Mouse (Mus musculus): Measurements from ENCODE around the gene Olfr204. TPM values are rescaled to one million over a fixed set of nuclear protein-coding genes. Genes with fewer than 3 reads are reported as not detected.
"Not testable (repeated sequence)": the region's sequence is repeated elsewhere in the genome, so short reads cannot be mapped to it uniquely, and the experiment has no call there.

Gene Olfr204
- not detected in 2 replicates for polyA plus RNA-seq (2015; fragmentation: Nextera tagmentation; extraction: Ambion mirVana)

GRCm38 (mm10) chr16:59318148-59318547 is at the start of gene Olfr204:
Olfr204 (minus strand) TSS chr16:59318248.
- H3K9me3 ChIP-seq (replicated peaks; ENCODE audit: control insufficient read depth, low read length, poor library complexity, severe bottlenecking) = no peaks in the 10 kb centered on the region
- H3K36me3 ChIP-seq (ENCODE audit: control insufficient read depth, insufficient read depth, low read length) = no peaks in the 10 kb centered on the region
- H3K4me2 ChIP-seq (ENCODE audit: low read length) = no peak within 1 kb of the TSS
- no peak within 1 kb of the TSS for H3K9ac ChIP-seq (ENCODE audit: low read depth, low read length)
- no peak for ATAC-seq
- H3K27me3 ChIP-seq (ENCODE audit: control insufficient read depth, insufficient read depth, low read depth, low read length) = no peaks in the 10 kb centered on the region
- no peaks in the 10 kb centered on the region for H3K4me1 ChIP-seq (ENCODE audit: control insufficient read depth, insufficient read depth, low read length)
- no peak within 1 kb of the TSS for H3K27ac ChIP-seq (ENCODE audit: low read length)
- H3K4me3 ChIP-seq (ENCODE audit: low read depth, low read length) = no peak within 1 kb of the TSS

GRCm38 (mm10) chr16:59363893-59364292 is 45.8 kb upstream of the Olfr204 start, which contains the start of gene Olfr209:
Olfr209 (minus strand) TSS chr16:59363993.
- 78% methylated on average over 2 of the region's 2 CpGs for WGBS
- no peak within 1 kb of the TSS for H3K4me3 ChIP-seq (ENCODE audit: low read depth, low read length)
- H3K27me3 ChIP-seq (ENCODE audit: control insufficient read depth, insufficient read depth, low read depth, low read length) = no peaks in the 10 kb centered on the region
- no peak within 1 kb of the TSS for H3K27ac ChIP-seq (ENCODE audit: low read length)
- no peaks in the 10 kb centered on the region for H3K4me1 ChIP-seq (ENCODE audit: control insufficient read depth, insufficient read depth, low read length)
- H3K9me3 ChIP-seq (replicated peaks; ENCODE audit: control insufficient read depth, low read length, poor library complexity, severe bottlenecking) = no peaks in the 10 kb centered on the region
- no peak within 1 kb of the TSS for H3K4me2 ChIP-seq (ENCODE audit: low read length)
- no peaks in the 10 kb centered on the region for H3K36me3 ChIP-seq (ENCODE audit: control insufficient read depth, insufficient read depth, low read length)
- no peak within 1 kb of the TSS for H3K9ac ChIP-seq (ENCODE audit: low read depth, low read length)
- ATAC-seq = no peak

- Histone ChIP-seq H3K27ac (ENCODE audit: low read length) (no peak within 1 kb of the TSS), H3K4me3 (ENCODE audit: low read depth, low read length) (no peak within 1 kb of the TSS), H3K9me3 (replicated peaks; ENCODE audit: control insufficient read depth, low read length, poor library complexity, severe bottlenecking) (no peaks in the 10 kb centered on the region), H3K4me1 (ENCODE audit: control insufficient read depth, insufficient read depth, low read length) (no peaks in the 10 kb centered on the region), H3K4me2 (ENCODE audit: low read length) (no peak within 1 kb of the TSS), H3K36me3 (ENCODE audit: control insufficient read depth, insufficient read depth, low read length) (no peaks in the 10 kb centered on the region), H3K9ac (ENCODE audit: low read depth, low read length) (no peak within 1 kb of the TSS), H3K27me3 (ENCODE audit: control insufficient read depth, insufficient read depth, low read depth, low read length) (no peaks in the 10 kb centered on the region)
- no peak for ATAC-seq
- 84% methylated on average over 1 of the region's 1 CpGs for WGBS
Measured at GRCm38 (mm10) chr16:59349146-59349545, 31.1 kb upstream of the Olfr204 start, which contains the start of gene Olfr206. Olfr206 (minus strand) TSS chr16:59349246.

GRCm38 (mm10) chr16:59331038-59331437 is 13.0 kb upstream of the Olfr204 start, which contains the start of gene Olfr205:
Olfr205 (minus strand) TSS chr16:59331138.
- Histone ChIP-seq H3K36me3 (ENCODE audit: control insufficient read depth, insufficient read depth, low read length) (no peaks in the 10 kb centered on the region), H3K9me3 (replicated peaks; ENCODE audit: control insufficient read depth, low read length, poor library complexity, severe bottlenecking) (no peaks in the 10 kb centered on the region), H3K4me3 (ENCODE audit: low read depth, low read length) (no peak within 1 kb of the TSS), H3K4me2 (ENCODE audit: low read length) (no peak within 1 kb of the TSS), H3K4me1 (ENCODE audit: control insufficient read depth, insufficient read depth, low read length) (no peaks in the 10 kb centered on the region), H3K27ac (ENCODE audit: low read length) (no peak within 1 kb of the TSS), H3K9ac (ENCODE audit: low read depth, low read length) (no peak within 1 kb of the TSS), H3K27me3 (ENCODE audit: control insufficient read depth, insufficient read depth, low read depth, low read length) (no peaks in the 10 kb centered on the region)
- no peak for ATAC-seq

- H3K27ac ChIP-seq (ENCODE audit: low read length); ATAC-seq; H3K4me2 ChIP-seq (ENCODE audit: low read length); H3K9me3 ChIP-seq (replicated peaks; ENCODE audit: control insufficient read depth, low read length, poor library complexity, severe bottlenecking); H3K4me3 ChIP-seq (ENCODE audit: low read depth, low read length); H3K4me1 ChIP-seq (ENCODE audit: control insufficient read depth, insufficient read depth, low read length); H3K36me3 ChIP-seq (ENCODE audit: control insufficient read depth, insufficient read depth, low read length); H3K27me3 ChIP-seq (ENCODE audit: control insufficient read depth, insufficient read depth, low read depth, low read length); H3K9ac ChIP-seq (ENCODE audit: low read depth, low read length): not testable (repeated sequence)
- 68% methylated on average over 1 of the region's 1 CpGs for WGBS
Measured at GRCm38 (mm10) chr16:59323262-59323661, 5.2 kb upstream of the Olfr204 start.

GRCm38 (mm10) chr16:59298581-59298980 is 19.5 kb downstream of the Olfr204 start, which contains the start of gene Olfr203:
Olfr203 (plus strand) TSS chr16:59298881.
- Histone ChIP-seq H3K4me2 (ENCODE audit: low read length) (no peak within 1 kb of the TSS), H3K4me3 (ENCODE audit: low read depth, low read length) (no peak within 1 kb of the TSS), H3K36me3 (ENCODE audit: control insufficient read depth, insufficient read depth, low read length) (no peaks in the 10 kb centered on the region), H3K4me1 (ENCODE audit: control insufficient read depth, insufficient read depth, low read length) (no peaks in the 10 kb centered on the region), H3K9me3 (replicated peaks; ENCODE audit: control insufficient read depth, low read length, poor library complexity, severe bottlenecking) (no peaks in the 10 kb centered on the region), H3K27ac (ENCODE audit: low read length) (no peak within 1 kb of the TSS), H3K27me3 (ENCODE audit: control insufficient read depth, insufficient read depth, low read depth, low read length) (no peaks in the 10 kb centered on the region), H3K9ac (ENCODE audit: low read depth, low read length) (no peak within 1 kb of the TSS)
- no peak for ATAC-seq
- 88% methylated on average over 2 of the region's 2 CpGs for WGBS

GRCm38 (mm10) chr16:59287576-59287975 is 30.5 kb downstream of the Olfr204 start:
- H3K4me1 ChIP-seq (ENCODE audit: control insufficient read depth, insufficient read depth, low read length); H3K4me2 ChIP-seq (ENCODE audit: low read length); H3K27me3 ChIP-seq (ENCODE audit: control insufficient read depth, insufficient read depth, low read depth, low read length); H3K9ac ChIP-seq (ENCODE audit: low read depth, low read length); H3K4me3 ChIP-seq (ENCODE audit: low read depth, low read length); H3K36me3 ChIP-seq (ENCODE audit: control insufficient read depth, insufficient read depth, low read length); H3K27ac ChIP-seq (ENCODE audit: low read length); ATAC-seq; H3K9me3 ChIP-seq (replicated peaks; ENCODE audit: control insufficient read depth, low read length, poor library complexity, severe bottlenecking): not testable (repeated sequence)
- WGBS = 83% methylated on average over 9 of the region's 9 CpGs

GRCm38 (mm10) chr16:59286693-59287092 is 31.4 kb downstream of the Olfr204 start, which contains the start of gene Olfr202:
Olfr202 (minus strand) TSS chr16:59286793.
- WGBS = 85% methylated on average over 1 of the region's 1 CpGs
- H3K27ac ChIP-seq (ENCODE audit: low read length) = no peak within 1 kb of the TSS
- H3K36me3 ChIP-seq (ENCODE audit: control insufficient read depth, insufficient read depth, low read length) = no peaks in the 10 kb centered on the region
- H3K4me1 ChIP-seq (ENCODE audit: control insufficient read depth, insufficient read depth, low read length) = no peaks in the 10 kb centered on the region
- no peak within 1 kb of the TSS for H3K4me3 ChIP-seq (ENCODE audit: low read depth, low read length)
- no peak within 1 kb of the TSS for H3K4me2 ChIP-seq (ENCODE audit: low read length)
- H3K9me3 ChIP-seq (replicated peaks; ENCODE audit: control insufficient read depth, low read length, poor library complexity, severe bottlenecking) = no peaks in the 10 kb centered on the region
- H3K9ac ChIP-seq (ENCODE audit: low read depth, low read length) = no peak within 1 kb of the TSS
- ATAC-seq = no peak
- no peaks in the 10 kb centered on the region for H3K27me3 ChIP-seq (ENCODE audit: control insufficient read depth, insufficient read depth, low read depth, low read length)

- WGBS = 79% methylated on average over 1 of the region's 1 CpGs
- no peaks in the 10 kb centered on the region for H3K9me3 ChIP-seq (replicated peaks; ENCODE audit: control insufficient read depth, low read length, poor library complexity, severe bottlenecking)
- no peaks in the 10 kb centered on the region for H3K36me3 ChIP-seq (ENCODE audit: control insufficient read depth, insufficient read depth, low read length)
- no peaks in the 10 kb centered on the region for H3K27me3 ChIP-seq (ENCODE audit: control insufficient read depth, insufficient read depth, low read depth, low read length)
- no peaks in the 10 kb centered on the region for H3K4me1 ChIP-seq (ENCODE audit: control insufficient read depth, insufficient read depth, low read length)
- no peak for ATAC-seq
- H3K4me2 ChIP-seq (ENCODE audit: low read length) = no peak overlapping the region
- no peak overlapping the region for H3K4me3 ChIP-seq (ENCODE audit: low read depth, low read length)
- no peak overlapping the region for H3K27ac ChIP-seq (ENCODE audit: low read length)
- no peak overlapping the region for H3K9ac ChIP-seq (ENCODE audit: low read depth, low read length)
Measured at GRCm38 (mm10) chr16:59283476-59283875, 34.6 kb downstream of the Olfr204 start.

Data from midbrain, embryonic 16.5 days (tissue).